Mouse (Mus musculus): Measurements from ENCODE around the gene Tmem203.
A peak's percentile ranks its signal among the peaks of the same experiment; 100 is the strongest.
"Not testable (repeated sequence)": the region's sequence is repeated elsewhere in the genome, so short reads cannot be mapped to it uniquely, and the experiment has no call there.

Gene Tmem203

GRCm38 (mm10) chr2:25234050-25234449 is 21.2 kb upstream of the Tmem203 start, which contains the start of gene Slc34a3:
Gene Slc34a3 (minus strand): TSS chr2:25234364.
- no peak for DNase-seq (ENCODE audit: low spot score)

- DNase-seq (ENCODE audit: low spot score): no peak
These were observed 20.6 kb upstream of the Tmem203 start for GRCm38 (mm10) chr2:25234551-25235220.

- no peak for DNase-seq (ENCODE audit: low spot score)
These were observed 18.6 kb upstream of the Tmem203 start, which contains the start of gene Rnf224 for GRCm38 (mm10) chr2:25236614-25237013. Gene Rnf224 (minus strand): TSS chr2:25236787.

- DNase-seq (ENCODE audit: low spot score): no peak
These were observed 17.7 kb upstream of the Tmem203 start for GRCm38 (mm10) chr2:25237522-25237921.

- DNase-seq (ENCODE audit: low spot score): no peak
These were observed 17.1 kb upstream of the Tmem203 start for GRCm38 (mm10) chr2:25238106-25238505.

GRCm38 (mm10) chr2:25239766-25240165 is 15.5 kb upstream of the Tmem203 start:
- no peak for DNase-seq (ENCODE audit: low spot score)

- DNase-seq (ENCODE audit: low spot score): no peak
These were observed 14.9 kb upstream of the Tmem203 start for GRCm38 (mm10) chr2:25240310-25240709.

- DNase-seq (ENCODE audit: low spot score): no peak
These were observed 14.4 kb upstream of the Tmem203 start for GRCm38 (mm10) chr2:25240723-25241437.

GRCm38 (mm10) chr2:25241438-25241775 is 13.8 kb upstream of the Tmem203 start:
- DNase-seq (ENCODE audit: low spot score): no peak

- no peak for DNase-seq (ENCODE audit: low spot score)
These were observed 13.1 kb upstream of the Tmem203 start, which contains the start of the genes Rnf208 and Cysrt1 for GRCm38 (mm10) chr2:25242101-25242506. Gene Rnf208 (plus strand): TSS chr2:25242255. Gene Cysrt1 (minus strand): TSS chr2:25242452.

- DNase-seq (ENCODE audit: low spot score): no peak
These were observed 11.9 kb upstream of the Tmem203 start for GRCm38 (mm10) chr2:25243342-25243741.

GRCm38 (mm10) chr2:25244144-25244543 is 11.1 kb upstream of the Tmem203 start:
- no peak for DNase-seq (ENCODE audit: low spot score)

GRCm38 (mm10) chr2:25246183-25247072 is 8.8 kb upstream of the Tmem203 start, which contains the start of gene AL732309.1:
Gene AL732309.1 (minus strand): TSS chr2:25246863.
- no peak for DNase-seq (ENCODE audit: low spot score)

- DNase-seq (ENCODE audit: low spot score): no peak
These were observed 2.9 kb upstream of the Tmem203 start for GRCm38 (mm10) chr2:25252331-25252730.

- DNase-seq (ENCODE audit: low spot score): not testable (repeated sequence)
These were observed 1.3 kb downstream of the Tmem203 start for GRCm38 (mm10) chr2:25256443-25257109.

GRCm38 (mm10) chr2:25257250-25257649 is 2.0 kb downstream of the Tmem203 start:
- not testable (repeated sequence) for DNase-seq (ENCODE audit: low spot score)

GRCm38 (mm10) chr2:25258887-25259286 is 3.6 kb downstream of the Tmem203 start:
- DNase-seq (ENCODE audit: low spot score): no peak

- DNase-seq (ENCODE audit: low spot score): no peak
These were observed 6.6 kb downstream of the Tmem203 start for GRCm38 (mm10) chr2:25261870-25262269.

GRCm38 (mm10) chr2:25262291-25262767 is 7.1 kb downstream of the Tmem203 start, which contains the start of gene Tprn:
Gene Tprn (plus strand): TSS chr2:25262618.
- peak; percentile 96 for DNase-seq (ENCODE audit: low spot score)

- DNase-seq (ENCODE audit: low spot score): no peak
These were observed 7.8 kb downstream of the Tmem203 start for GRCm38 (mm10) chr2:25262795-25263622.

Measured in left cerebral cortex, adult 11 months (tissue).